Mouse (Mus musculus): ENCODE measurements around the gene Emsy. TPM values are rescaled to one million over a fixed set of nuclear protein-coding genes. Genes with fewer than 3 reads are reported as not detected.

Emsy gene
- total RNA-seq, 2 experiments from 2014 or later: 23.5 to 83.8 TPM

DNA sequence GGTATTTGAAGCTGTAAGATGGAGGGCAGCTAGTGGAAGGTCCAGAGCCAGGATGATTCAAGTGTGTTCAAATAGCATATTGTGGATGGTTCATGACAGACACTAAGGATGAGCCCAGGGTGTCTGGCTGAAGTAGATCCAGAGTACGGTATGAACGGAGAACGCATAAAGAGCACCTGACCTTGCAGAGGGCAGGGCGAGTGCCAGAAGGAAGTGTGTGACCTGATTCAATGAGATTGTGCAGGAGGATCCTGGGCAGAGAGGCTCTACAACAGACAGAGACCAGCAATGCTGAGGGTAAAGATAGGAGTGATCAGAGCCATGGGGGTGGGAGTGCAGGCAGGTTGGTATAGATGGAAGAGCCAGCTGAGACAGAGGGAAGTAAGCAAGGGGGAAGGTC is 14.2 kb upstream of the Emsy start:
- ATAC-seq (replicated peaks; ENCODE audit: poor library complexity): peak; percentile 16; the same call in 1 of the 2 replicates

DNA sequence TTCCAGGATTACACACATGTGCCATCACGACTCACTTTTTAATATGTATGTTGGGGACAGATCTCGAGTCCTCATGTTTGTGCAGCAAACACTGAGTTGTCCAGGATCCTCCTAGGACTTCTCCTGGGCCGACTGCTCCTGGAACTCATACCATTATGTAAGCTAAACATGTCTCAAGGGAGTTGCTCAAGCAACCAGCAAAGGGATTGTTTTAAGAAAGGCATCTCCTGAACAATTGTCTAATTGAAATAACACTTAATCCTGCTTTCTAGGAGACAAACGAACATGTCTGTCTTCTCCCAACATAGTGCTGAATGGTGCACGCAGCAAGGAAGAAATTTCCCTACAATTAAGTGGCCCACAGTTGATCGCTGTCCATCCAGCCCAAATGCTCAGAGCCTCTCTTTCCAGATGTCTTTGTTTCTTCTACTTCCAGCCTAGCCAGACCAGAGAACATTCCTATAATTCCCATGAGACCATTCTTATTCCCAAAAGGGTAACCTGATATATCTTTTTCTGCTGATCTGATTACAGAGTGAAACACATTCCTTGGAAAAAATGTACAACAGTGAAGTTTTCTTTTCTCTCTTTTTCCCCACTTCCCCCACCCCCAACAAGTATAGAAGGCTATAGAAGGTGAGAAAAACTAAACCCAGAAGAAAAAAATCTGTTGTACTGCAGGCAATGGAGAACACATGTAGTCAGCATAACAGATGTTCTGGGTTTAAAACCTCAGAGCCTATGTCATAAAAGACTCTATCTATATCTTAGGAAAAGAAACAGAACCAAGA is 11.6 kb upstream of the Emsy start:
- ATAC-seq (replicated peaks; ENCODE audit: poor library complexity): no peak

DNA sequence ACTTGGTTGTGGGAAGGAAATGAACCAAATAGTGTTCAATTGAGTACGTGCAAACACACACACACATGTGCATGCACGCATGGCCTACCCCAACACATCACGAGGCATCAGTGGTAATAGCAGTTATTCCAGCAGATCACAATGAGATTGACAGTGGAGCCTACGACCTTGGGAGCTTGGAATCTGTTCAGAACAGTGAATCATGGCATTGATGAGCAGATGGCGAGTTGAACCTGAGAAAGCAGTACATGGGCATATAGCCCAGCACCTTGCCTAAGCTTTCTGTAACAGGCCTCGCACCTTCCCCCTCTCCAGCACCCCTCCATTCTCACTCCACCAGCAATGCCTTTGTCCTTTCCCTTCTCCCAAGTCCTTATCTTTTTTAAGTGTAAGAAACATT is 9.1 kb upstream of the Emsy start:
- ATAC-seq (replicated peaks; ENCODE audit: poor library complexity): no peak

DNA sequence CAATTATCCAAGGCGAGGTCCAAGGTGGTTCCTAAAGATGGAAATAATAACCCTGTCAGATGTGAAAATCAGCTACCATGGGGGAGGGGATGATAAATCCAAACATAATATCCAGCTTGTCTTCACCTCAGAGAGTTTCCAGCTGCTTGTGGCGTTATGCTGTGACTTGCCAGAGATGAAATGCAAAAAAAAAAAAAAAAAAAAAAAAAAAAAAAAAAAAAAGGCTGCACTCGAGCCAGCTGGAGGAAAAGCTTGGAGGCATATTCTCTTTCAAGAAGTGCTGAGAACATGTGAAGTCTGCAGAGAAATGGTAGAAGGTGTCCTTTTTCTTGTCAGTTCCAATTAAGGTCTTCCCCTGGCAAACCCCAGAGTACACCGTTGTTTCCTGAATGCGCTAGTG is 8.6 kb upstream of the Emsy start:
- no peak for ATAC-seq (replicated peaks; ENCODE audit: poor library complexity)

DNA sequence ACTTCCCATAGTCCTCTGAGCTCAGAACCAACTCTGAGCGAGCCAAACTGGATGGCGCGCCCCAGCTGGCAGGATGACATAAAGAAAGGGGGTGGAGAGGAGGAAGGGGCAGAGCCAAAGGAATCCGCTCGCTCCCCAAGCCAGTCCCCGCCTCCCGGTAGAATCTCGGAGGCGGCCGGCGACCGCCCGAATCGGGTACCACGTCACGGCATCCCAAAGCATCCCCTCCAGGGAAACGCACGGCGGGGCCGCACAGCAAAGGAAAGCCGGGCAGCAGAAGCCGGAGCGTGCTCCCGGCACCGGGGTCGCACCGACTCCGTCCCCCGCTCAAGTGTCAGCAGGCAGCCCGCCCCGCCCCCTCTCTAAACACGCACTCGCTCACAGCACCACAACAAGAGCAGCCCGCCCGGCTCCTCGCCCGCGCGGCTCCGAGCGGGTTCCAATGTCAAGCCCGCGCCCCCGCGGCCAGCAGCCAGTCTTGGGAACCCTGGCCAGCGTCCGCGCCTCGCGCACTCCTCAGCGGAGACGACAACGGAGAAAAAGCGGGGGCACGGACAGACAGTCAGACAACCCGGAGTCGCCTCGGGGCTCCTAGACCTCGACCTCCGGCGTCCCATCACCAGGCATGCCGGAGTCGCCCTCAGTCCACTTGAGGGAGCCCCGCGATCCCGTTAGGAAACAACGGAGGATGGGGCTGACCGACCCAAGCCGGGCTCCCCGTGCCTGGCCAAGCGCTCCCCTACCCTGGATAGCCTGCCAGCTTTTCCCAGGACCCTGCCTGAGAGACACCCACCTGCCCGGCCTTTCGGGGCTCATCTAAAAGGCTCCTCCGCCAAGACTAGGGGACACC is 677 bp downstream of the Emsy start:
- peak; percentile 72 for ATAC-seq (replicated peaks; ENCODE audit: poor library complexity)

DNA sequence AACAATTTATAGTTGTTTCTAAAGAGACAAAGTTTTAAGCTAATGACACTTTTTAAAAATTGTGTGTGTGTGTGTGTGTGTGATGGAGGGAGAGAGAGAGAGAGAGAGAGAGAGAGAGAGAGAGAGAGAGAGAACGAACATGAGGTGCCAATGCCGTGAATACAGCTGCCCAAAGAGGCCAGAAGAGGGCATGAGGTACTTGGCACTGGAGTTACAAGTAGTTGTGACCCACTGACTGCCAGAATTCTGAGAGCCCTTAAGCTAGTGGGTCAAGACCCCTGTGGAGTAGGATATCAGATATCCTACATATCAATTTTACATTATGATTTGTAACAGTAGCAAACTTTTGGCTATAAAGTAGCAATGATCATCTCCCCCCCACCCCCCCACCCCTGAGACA is 4.9 kb downstream of the Emsy start:
- ATAC-seq (replicated peaks; ENCODE audit: poor library complexity): no peak

DNA sequence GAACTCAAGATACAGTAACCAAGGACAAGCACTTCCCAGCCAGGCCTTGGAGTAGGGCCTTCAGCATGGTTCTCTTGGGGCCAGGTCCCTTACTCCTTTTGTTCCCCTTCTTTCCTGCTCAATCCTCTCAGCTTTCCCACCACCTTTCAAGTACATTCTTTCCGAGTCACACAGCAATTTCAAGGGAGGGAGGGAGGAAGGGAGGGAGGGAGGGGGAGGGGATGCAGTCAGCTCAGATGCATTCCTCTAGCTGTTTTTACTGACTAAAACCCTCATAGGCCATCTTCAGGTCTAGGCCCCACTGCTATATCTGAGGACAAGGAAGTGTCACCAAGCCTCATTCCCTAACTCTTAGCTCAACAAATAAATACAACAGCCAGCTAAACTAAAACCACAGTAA is 12.3 kb downstream of the Emsy start:
- no peak for ATAC-seq (replicated peaks; ENCODE audit: poor library complexity)

DNA sequence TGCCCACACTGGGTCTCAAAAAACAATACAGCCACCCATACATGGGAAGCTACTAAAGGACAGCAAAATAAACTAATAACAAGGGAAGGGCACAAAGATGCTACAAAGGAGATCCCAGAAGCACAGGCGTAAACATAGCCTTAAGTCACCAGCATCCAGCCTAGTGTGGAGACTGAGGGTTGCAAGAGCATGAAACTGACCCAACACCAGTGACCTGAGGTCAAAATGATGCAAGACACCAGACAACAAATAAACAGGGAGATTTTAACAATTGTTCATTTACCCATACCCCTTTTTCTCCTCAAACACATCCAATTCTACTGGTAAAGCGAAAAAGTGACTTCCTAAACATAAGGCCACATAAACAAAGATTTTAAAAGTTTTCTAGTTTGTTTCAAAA is 20.0 kb downstream of the Emsy start:
- no peak for ATAC-seq (replicated peaks; ENCODE audit: poor library complexity)

DNA sequence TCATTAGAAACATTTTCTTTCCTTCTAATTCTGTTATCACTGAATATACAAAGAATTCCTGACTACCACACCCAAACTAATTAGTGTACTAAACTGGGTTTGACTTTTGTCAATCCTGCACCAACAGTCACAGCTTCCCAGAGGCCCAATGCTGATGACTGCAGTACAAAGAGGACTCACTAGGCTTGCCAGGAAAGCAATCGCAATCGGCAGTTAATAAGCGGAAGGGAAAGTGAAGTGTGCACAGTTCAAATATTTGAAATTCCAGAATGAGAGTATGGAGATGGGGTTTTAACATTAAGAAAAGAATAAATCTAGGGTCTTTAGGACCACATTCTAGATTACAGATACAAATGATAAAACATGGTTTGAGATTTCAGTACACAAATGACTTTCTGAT is 23.6 kb downstream of the Emsy start:
- no peak for ATAC-seq (replicated peaks; ENCODE audit: poor library complexity)

DNA sequence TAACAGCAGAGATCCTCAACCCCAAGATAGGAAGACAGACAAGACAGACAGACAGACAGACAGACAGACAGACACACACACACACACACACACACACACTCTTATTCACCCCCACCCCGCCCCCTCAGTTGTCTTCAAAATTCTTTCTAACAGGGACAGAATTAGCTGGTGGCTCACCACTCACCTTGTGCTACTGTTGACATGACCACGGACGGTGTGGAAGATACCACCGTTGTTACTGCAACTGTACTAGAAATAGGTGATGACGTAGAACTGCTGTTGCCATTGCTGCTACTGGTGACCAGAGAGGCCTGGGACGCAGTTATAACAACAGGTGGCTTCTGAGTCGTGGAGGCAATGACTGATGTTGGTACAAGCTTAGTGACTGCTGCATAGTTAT is 26.6 kb downstream of the Emsy start:
- no peak for ATAC-seq (replicated peaks; ENCODE audit: poor library complexity)

DNA sequence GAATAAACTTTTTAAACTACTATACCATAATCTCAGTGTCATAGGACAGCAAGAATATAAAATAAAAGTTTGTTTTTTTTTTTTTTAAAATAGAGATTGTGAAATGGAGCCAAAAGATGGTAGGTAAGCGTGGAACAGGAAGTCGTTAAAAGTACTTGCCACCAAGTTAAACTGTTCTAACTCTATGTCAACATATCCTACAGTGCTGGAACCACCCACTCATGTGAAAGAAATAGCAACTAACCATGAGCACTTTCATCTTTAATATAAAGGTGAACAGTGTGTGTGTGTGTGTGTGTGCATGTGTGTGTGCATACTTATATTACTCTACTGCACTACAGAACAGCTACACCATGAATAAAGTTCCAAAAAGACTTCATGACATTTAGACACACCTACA is 38.8 kb downstream of the Emsy start:
- no peak for ATAC-seq (replicated peaks; ENCODE audit: poor library complexity)

DNA sequence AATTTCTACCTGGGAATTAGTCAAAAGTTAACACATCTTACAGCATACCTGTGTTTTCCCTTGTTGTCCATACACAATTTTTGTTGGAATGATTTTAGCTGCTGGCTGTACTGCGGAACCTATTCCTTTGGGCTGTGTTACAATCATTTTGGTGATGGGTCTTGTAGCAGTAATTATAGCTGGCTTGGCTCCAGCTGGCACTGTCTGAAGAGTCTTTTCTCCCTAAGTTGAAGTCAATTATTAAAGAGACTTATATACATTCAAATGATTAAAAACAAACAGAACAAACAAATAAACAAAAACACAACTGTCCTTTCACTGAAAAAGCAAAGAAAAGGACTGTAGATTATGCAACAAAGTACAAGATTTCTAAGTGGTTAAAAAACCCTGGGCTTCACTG is 43.6 kb downstream of the Emsy start:
- no peak for ATAC-seq (replicated peaks; ENCODE audit: poor library complexity)

DNA sequence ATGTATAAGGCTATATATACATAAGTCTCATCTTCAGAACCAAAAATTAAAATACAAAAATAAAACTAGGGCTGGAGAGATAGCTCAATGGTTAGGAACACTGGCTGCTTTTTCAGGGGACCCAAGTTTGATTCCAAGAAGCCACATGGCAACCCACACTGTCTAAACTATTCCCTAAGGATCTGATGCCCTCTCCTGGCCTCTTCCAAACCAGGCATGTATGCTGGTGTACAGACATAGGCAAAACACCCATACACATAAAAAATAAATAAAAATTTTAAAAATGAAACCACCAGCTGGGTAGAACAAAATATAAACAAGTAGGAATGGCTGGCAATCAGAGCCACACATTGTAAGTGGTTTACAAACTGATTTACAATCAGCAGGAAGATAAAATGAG is 48.1 kb downstream of the Emsy start:
- ATAC-seq (replicated peaks; ENCODE audit: poor library complexity): no peak

DNA sequence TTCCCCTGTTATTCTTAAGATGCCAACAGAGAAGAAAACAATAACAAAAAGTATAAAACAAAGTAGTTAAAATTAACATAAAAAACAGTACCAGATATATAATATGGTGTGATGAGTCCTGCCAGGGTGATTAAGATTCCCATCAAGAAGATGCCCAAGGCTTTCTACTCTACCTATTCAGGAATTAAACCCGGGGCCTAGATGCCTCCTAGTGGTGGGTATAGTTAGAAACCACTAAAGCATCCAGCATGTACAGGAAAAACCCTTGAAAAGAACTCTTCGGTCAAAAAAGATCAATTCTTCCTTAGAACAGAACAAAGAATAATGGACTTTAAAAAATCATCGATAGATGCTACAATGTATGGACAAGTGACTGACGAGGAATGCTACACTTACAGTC is 49.4 kb downstream of the Emsy start:
- ATAC-seq (replicated peaks; ENCODE audit: poor library complexity): no peak

DNA sequence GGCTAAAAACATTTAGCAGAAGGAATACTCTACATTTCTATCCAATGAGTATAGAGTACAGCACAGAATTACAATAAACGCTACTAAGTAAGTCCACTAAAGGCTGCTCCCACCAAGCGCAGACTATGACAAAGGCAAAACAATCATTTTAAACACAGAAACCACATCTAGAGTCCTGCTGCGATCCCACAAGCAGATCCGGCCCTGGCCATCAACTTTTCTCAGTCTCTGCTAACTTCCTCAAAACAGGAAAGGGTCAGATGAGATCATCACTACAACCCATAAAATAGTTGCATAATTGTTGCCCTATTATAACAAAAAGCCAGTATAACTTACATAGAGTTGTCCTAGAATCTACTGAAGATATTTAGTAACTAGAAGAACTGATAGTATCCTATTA is 54.9 kb downstream of the Emsy start:
- ATAC-seq (replicated peaks; ENCODE audit: poor library complexity): peak; percentile 55

DNA sequence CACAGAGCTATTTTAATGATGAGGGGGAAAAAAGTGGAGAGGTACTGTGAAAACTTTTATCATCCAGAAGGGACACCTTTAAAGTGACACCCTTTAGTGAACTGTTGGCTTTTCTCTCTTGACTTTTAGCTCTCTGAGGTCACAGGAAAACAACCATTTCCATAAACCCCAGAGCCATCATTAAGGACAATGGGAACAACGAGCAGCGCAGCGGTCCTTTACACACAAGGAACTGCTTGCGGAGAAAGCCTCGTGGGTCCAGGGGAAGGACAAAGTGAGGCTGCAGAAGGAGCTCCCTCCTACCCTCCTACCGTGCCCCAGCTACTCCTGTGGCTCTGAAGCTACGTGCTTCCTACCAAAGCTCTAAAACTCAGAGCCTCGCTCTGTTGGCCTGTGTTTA is 59.2 kb downstream of the Emsy start:
- ATAC-seq (replicated peaks; ENCODE audit: poor library complexity): no peak

DNA sequence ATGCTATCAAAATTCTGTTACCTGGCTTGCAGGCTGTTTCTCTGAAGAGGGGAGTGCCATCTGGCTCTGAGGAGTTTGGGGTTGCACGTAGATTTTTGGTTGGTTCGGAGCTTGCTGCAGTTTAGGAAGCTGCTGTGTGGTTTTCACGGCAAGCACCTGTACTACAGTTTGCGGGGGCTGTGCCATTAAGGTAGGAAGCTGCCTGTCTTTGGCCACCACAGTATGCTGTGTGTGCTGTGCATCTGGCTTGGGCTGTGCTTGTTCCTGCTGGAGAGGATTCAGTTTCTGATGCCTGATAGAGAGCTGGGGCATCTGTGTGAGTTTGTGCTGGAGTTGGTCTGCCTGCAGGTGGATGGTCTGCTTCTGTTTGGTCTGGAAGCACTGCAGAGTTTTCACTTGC is 61.9 kb downstream of the Emsy start:
- ATAC-seq (replicated peaks; ENCODE audit: poor library complexity): no peak

DNA sequence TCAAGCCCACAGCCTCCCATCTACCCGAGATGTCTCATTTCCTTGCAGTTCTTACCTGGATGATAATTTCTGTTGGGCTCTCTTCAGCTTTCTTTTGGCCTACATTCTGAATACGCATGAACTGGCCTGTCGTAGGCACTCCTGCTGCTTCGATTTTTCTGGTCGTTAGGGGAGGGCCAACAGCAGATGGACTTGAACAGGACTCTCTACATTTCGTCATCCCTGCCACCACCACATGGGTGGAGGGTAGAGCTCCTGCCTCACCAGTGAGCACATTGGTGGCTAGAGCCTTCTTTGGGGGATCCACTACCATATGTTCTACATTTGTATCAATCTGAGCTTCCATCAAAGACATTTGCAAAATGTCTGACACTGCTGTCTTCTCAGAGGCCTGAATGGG is 63.3 kb downstream of the Emsy start:
- ATAC-seq (replicated peaks; ENCODE audit: poor library complexity): no peak

DNA sequence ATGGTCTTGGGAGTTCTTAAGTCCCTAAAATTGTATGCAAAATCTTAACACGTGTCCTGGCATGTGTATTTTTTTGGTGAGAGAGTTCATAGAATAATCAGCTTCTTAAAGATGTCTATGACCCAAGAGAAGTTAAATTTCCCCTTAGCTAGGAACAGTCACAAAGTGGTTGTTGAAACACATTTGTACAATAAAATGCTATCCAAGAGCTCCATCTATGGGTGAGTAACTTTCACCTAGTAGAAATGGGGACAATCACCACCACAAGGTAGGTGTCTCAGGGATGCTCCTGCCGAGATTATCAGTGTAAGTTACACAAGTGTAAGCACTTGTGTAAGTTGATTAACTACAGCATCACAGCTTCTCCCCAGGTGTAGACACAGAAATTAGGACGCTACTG is 67.6 kb downstream of the Emsy start:
- no peak for ATAC-seq (replicated peaks; ENCODE audit: poor library complexity)

DNA sequence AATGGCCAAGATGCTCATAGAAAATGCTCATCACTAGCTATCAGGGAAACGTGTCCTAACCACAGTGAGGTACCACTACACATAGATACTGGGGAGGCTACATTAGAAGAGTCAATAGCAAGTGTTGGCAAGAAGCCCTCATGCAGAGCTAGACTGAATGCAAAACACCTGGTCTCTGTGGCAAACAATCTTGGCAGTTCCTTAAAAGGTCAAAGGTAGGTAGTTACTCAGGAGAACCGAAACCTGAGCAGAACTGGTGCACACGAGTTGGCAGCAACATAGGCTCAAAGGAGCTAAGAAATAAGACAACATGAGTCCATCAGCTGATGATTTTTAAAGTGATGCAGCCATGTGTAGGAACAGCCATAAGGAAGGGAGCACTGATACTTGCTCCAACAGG is 70.3 kb downstream of the Emsy start:
- ATAC-seq (replicated peaks; ENCODE audit: poor library complexity): no peak

DNA sequence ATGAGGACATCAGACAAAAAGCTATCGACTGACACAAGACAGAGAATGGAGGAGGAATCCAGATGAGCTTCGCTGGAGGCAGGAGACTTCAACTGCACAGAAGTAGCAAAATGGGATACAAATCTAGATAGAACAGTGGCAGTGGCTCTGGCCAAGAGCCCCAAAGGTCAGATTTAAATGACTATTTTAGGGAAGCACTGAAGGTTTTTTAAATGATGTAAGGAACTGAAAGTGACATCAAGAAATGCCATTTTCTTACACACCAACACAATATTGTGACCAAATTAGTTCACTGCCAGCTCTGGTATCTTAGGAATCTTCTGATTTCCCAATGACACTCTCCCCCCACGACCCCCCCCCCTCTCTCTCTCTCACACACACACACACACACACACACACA is 72.0 kb downstream of the Emsy start:
- ATAC-seq (replicated peaks; ENCODE audit: poor library complexity): no peak

DNA sequence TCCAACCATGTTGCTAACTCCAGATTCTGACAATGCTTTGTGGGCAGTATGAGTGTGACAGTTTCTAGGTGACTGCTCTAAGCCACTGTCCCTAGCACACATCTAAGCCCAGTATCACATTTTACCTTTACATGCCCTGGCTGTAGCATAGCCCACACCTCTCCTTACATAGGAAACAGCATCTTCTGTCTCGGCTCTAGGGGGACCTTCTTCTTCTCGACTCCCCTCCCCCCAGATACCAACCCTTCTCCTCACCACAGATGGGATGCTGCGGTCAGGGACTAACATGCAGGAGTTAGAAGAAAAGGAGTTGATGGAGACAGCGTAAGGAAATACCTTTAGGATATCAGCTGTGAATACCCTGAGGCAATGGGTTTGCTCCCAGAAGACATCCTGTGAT is 75.3 kb downstream of the Emsy start:
- ATAC-seq (replicated peaks; ENCODE audit: poor library complexity): no peak
